Mouse (Mus musculus): Measurements from ENCODE around the gene Fignl1.

Fignl1 gene

GRCm38 (mm10) chr11:11832755-11833084 is 24.0 kb upstream of the Fignl1 start:
- DNase-seq (ENCODE audit: low read depth, low spot score) = no peak

GRCm38 (mm10) chr11:11831940-11832754 is 23.4 kb upstream of the Fignl1 start:
- no peak for DNase-seq (ENCODE audit: low read depth, low spot score)

GRCm38 (mm10) chr11:11831526-11831925 is 22.8 kb upstream of the Fignl1 start:
- no peak for DNase-seq (ENCODE audit: low read depth, low spot score)

- no peak for DNase-seq (ENCODE audit: low read depth, low spot score)
Measured at GRCm38 (mm10) chr11:11830884-11831495, 22.2 kb upstream of the Fignl1 start.

GRCm38 (mm10) chr11:11829161-11830000 is 20.6 kb upstream of the Fignl1 start:
- DNase-seq (ENCODE audit: low read depth, low spot score) = no peak

- DNase-seq (ENCODE audit: low read depth, low spot score) = no peak
Measured at GRCm38 (mm10) chr11:11828761-11829160, 20.0 kb upstream of the Fignl1 start.

- DNase-seq (ENCODE audit: low read depth, low spot score) = no peak
Measured at GRCm38 (mm10) chr11:11828251-11828650, 19.5 kb upstream of the Fignl1 start.

- DNase-seq (ENCODE audit: low read depth, low spot score) = no peak
Measured at GRCm38 (mm10) chr11:11826475-11826874, 17.7 kb upstream of the Fignl1 start.

GRCm38 (mm10) chr11:11825670-11826069 is 16.9 kb upstream of the Fignl1 start:
- no peak for DNase-seq (ENCODE audit: low read depth, low spot score)

- no peak for DNase-seq (ENCODE audit: low read depth, low spot score)
Measured at GRCm38 (mm10) chr11:11824970-11825635, 16.3 kb upstream of the Fignl1 start.

- DNase-seq (ENCODE audit: low read depth, low spot score) = no peak
Measured at GRCm38 (mm10) chr11:11823980-11824911, 15.5 kb upstream of the Fignl1 start.

- DNase-seq (ENCODE audit: low read depth, low spot score) = peak; percentile 64
Measured at GRCm38 (mm10) chr11:11822181-11823095, 13.7 kb upstream of the Fignl1 start.

GRCm38 (mm10) chr11:11821387-11821975 is 12.7 kb upstream of the Fignl1 start:
- peak; percentile 94 for DNase-seq (ENCODE audit: low read depth, low spot score)

- DNase-seq (ENCODE audit: low read depth, low spot score) = no peak
Measured at GRCm38 (mm10) chr11:11820737-11821136, 12.0 kb upstream of the Fignl1 start.

- DNase-seq (ENCODE audit: low read depth, low spot score) = peak; percentile 92
Measured at GRCm38 (mm10) chr11:11820251-11820650, 11.5 kb upstream of the Fignl1 start.

GRCm38 (mm10) chr11:11819206-11819605 is 10.4 kb upstream of the Fignl1 start:
- DNase-seq (ENCODE audit: low read depth, low spot score) = no peak

GRCm38 (mm10) chr11:11818797-11819196 is 10.0 kb upstream of the Fignl1 start:
- DNase-seq (ENCODE audit: low read depth, low spot score) = no peak

GRCm38 (mm10) chr11:11815737-11816136 is 7.0 kb upstream of the Fignl1 start:
- no peak for DNase-seq (ENCODE audit: low read depth, low spot score)

- DNase-seq (ENCODE audit: low read depth, low spot score) = peak; percentile 84
Measured at GRCm38 (mm10) chr11:11811906-11812480, 3.2 kb upstream of the Fignl1 start.

Data from embryo, embryonic 11.5 days (tissue).